Mouse (Mus musculus) erythroid progenitor cell, adult 5-6 weeks (primary cell): Measurements from ENCODE around the gene Dnmt3c. TPM values are rescaled to one million over a fixed set of nuclear protein-coding genes. Genes with fewer than 3 reads are reported as not detected.

ENCODE experiments used
- total RNA-seq, 2 experiments: library from RNA; stranded (forward) in 1 of 2; stranded (reverse) in 1 of 2; fragments of 150-400 nt in 1 of 2; fragments of 186-747, 209-891 nt in 1 of 2; gene quantifications; 2 replicates each; pipeline versions ENCODE4 v1.2.3 to v1.2.4; 2015 to 2017; ENCODE audit warnings: low replicate concordance in 2 of 2

Gene Dnmt3c
- total RNA-seq, 2 experiments from 2014 or later, result not detected

Other genes starting within 250 kb of the Dnmt3c start
- gene 4930404H24Rik, start 203.9 kb upstream of the Dnmt3c start, total RNA-seq (2015; ENCODE audit: low replicate concordance), result not detected in 2 replicates
- not detected in 2 replicates for gene 4930404H24Rik, start 203.9 kb upstream of the Dnmt3c start, total RNA-seq (2017; ENCODE audit: low replicate concordance)
- gene Nol4l, start 166.7 kb upstream of the Dnmt3c start, total RNA-seq (2015; ENCODE audit: low replicate concordance), result 5.0 and 5.8 TPM in 2 replicates
- gene Nol4l, start 166.7 kb upstream of the Dnmt3c start, total RNA-seq (2017; ENCODE audit: low replicate concordance), result 2.7 and 5.8 TPM in 2 replicates
- 3.6 and 7.5 TPM in 2 replicates for gene Commd7, start 63.9 kb upstream of the Dnmt3c start, total RNA-seq (2015; ENCODE audit: low replicate concordance)
- gene Commd7, start 63.9 kb upstream of the Dnmt3c start, total RNA-seq (2017; ENCODE audit: low replicate concordance), result 2.0 and 6.7 TPM in 2 replicates
- 0.36 TPM in 1 of 2 replicates, not detected in the other for gene Dnmt3b, start 47.2 kb upstream of the Dnmt3c start, total RNA-seq (2015; ENCODE audit: low replicate concordance)
- gene Dnmt3b, start 47.2 kb upstream of the Dnmt3c start, total RNA-seq (2017; ENCODE audit: low replicate concordance), result 0.98 and 1.4 TPM in 2 replicates
- 75.0 and 109 TPM in 2 replicates for gene Mapre1, start 44.6 kb downstream of the Dnmt3c start, total RNA-seq (2015; ENCODE audit: low replicate concordance)
- 87.6 and 151 TPM in 2 replicates for gene Mapre1, start 44.6 kb downstream of the Dnmt3c start, total RNA-seq (2017; ENCODE audit: low replicate concordance)
- not detected in 2 replicates for gene Efcab8, start 83.3 kb downstream of the Dnmt3c start, total RNA-seq (2015; ENCODE audit: low replicate concordance)
- gene Efcab8, start 83.3 kb downstream of the Dnmt3c start, total RNA-seq (2017; ENCODE audit: low replicate concordance), result 0.51 TPM in 1 of 2 replicates, not detected in the other
- gene Sun5, start 174.4 kb downstream of the Dnmt3c start, total RNA-seq (2015; ENCODE audit: low replicate concordance), result not detected in 2 replicates
- gene Sun5, start 174.4 kb downstream of the Dnmt3c start, total RNA-seq (2017; ENCODE audit: low replicate concordance), result not detected in 2 replicates
- not detected in 2 replicates for gene Bpifb2, start 178.4 kb downstream of the Dnmt3c start, total RNA-seq (2015; ENCODE audit: low replicate concordance)
- gene Bpifb2, start 178.4 kb downstream of the Dnmt3c start, total RNA-seq (2017; ENCODE audit: low replicate concordance), result not detected in 2 replicates
- gene Bpifb6, start 203.7 kb downstream of the Dnmt3c start, total RNA-seq (2015; ENCODE audit: low replicate concordance), result not detected in 2 replicates
- not detected in 2 replicates for gene Bpifb6, start 203.7 kb downstream of the Dnmt3c start, total RNA-seq (2017; ENCODE audit: low replicate concordance)
- gene Bpifb3, start 221.6 kb downstream of the Dnmt3c start, total RNA-seq (2015; ENCODE audit: low replicate concordance), result not detected in 2 replicates
- gene Bpifb3, start 221.6 kb downstream of the Dnmt3c start, total RNA-seq (2017; ENCODE audit: low replicate concordance), result not detected in 2 replicates
- not detected in 2 replicates for gene Bpifb4, start 241.6 kb downstream of the Dnmt3c start, total RNA-seq (2015; ENCODE audit: low replicate concordance)
- not detected in 2 replicates for gene Bpifb4, start 241.6 kb downstream of the Dnmt3c start, total RNA-seq (2017; ENCODE audit: low replicate concordance)